Mouse (Mus musculus) embryo, embryonic 10.5 days (tissue): ENCODE results near the gene Fbxo36.

Experiments
- DNase-seq: peaks from one replicate; pipeline ENCODE4 v3.0.0-alpha.2; 2015; ENCODE audit warnings: low spot score

Fbxo36 gene

GRCm38 (mm10) chr1:84890503-84890902 lies 50.9 kb downstream of the Fbxo36 start:
- no peak for DNase-seq

GRCm38 (mm10) chr1:84891746-84892145 lies 52.1 kb downstream of the Fbxo36 start:
- no peak for DNase-seq

GRCm38 (mm10) chr1:84897364-84897763 lies 57.7 kb downstream of the Fbxo36 start:
- DNase-seq = no peak

GRCm38 (mm10) chr1:84899156-84899555 lies 59.5 kb downstream of the Fbxo36 start:
- DNase-seq = no peak

GRCm38 (mm10) chr1:84904467-84904866 lies 64.8 kb downstream of the Fbxo36 start:
- no peak for DNase-seq

GRCm38 (mm10) chr1:84910177-84910804 lies 70.7 kb downstream of the Fbxo36 start:
- peak; percentile 48 for DNase-seq

GRCm38 (mm10) chr1:84912571-84912970 lies 72.9 kb downstream of the Fbxo36 start:
- DNase-seq = no peak

- DNase-seq = no peak
These were observed 75.4 kb downstream of the Fbxo36 start for GRCm38 (mm10) chr1:84915010-84915409.

GRCm38 (mm10) chr1:84918865-84919264 lies 79.2 kb downstream of the Fbxo36 start:
- no peak for DNase-seq

- no peak for DNase-seq
These were observed 83.8 kb downstream of the Fbxo36 start for GRCm38 (mm10) chr1:84923432-84923831.

- DNase-seq = no peak
These were observed 84.5 kb downstream of the Fbxo36 start for GRCm38 (mm10) chr1:84924134-84924533.

GRCm38 (mm10) chr1:84925599-84925998 lies 86.0 kb downstream of the Fbxo36 start:
- no peak for DNase-seq

GRCm38 (mm10) chr1:84933472-84934150 lies 94.0 kb downstream of the Fbxo36 start:
- peak; percentile 87 for DNase-seq

- DNase-seq = peak; percentile 54
These were observed 94.5 kb downstream of the Fbxo36 start for GRCm38 (mm10) chr1:84934151-84934502.

- DNase-seq = peak; percentile 86
These were observed 95.1 kb downstream of the Fbxo36 start, which contains the start of gene Slc16a14 for GRCm38 (mm10) chr1:84934503-84935333. Gene Slc16a14, minus strand, starts transcription at chr1:84935134.

GRCm38 (mm10) chr1:84935668-84936067 lies 96.0 kb downstream of the Fbxo36 start:
- no peak for DNase-seq

GRCm38 (mm10) chr1:84936716-84937510 lies 97.3 kb downstream of the Fbxo36 start:
- DNase-seq = no peak

- DNase-seq = no peak
These were observed 99.8 kb downstream of the Fbxo36 start for GRCm38 (mm10) chr1:84939466-84939865.

GRCm38 (mm10) chr1:84940322-84940721 lies 100.7 kb downstream of the Fbxo36 start:
- no peak for DNase-seq

GRCm38 (mm10) chr1:84942666-84943065 lies 103.0 kb downstream of the Fbxo36 start:
- DNase-seq = no peak

- DNase-seq = no peak
These were observed 103.9 kb downstream of the Fbxo36 start for GRCm38 (mm10) chr1:84943549-84943948.

GRCm38 (mm10) chr1:84945950-84946349 lies 106.3 kb downstream of the Fbxo36 start:
- DNase-seq = no peak
